Mouse (Mus musculus) embryonic fibroblast, embryonic 13.5 days (primary cell): Measurements from ENCODE around the gene Tcp10b. TPM values are rescaled to one million over a fixed set of nuclear protein-coding genes. Genes with fewer than 3 reads are reported as not detected.
"Not testable (repeated sequence)": the region's sequence is repeated elsewhere in the genome, so short reads cannot be mapped to it uniquely, and the experiment has no call there.

Experiments used
- H3K27ac ChIP-seq: 2 replicates; pipeline ENCODE4 v1.5.1; 2012; ENCODE audit warnings: low read length, control low read depth, inconsistent platforms; ENCODE audit not compliant: insufficient read depth
- H3K4me1 ChIP-seq: 2 replicates; pipeline ENCODE4 v1.6.1; 2011; ENCODE audit warnings: low read length; ENCODE audit not compliant: control insufficient read depth, insufficient read depth
- H3K4me3 ChIP-seq: 2 replicates; pipeline ENCODE4 v1.5.1; 2011; ENCODE audit warnings: mild to moderate bottlenecking, control low read depth, low read length; ENCODE audit not compliant: insufficient read depth
- polyA plus RNA-seq: library from polyadenylated mRNA; stranded (reverse); fragments of >200 nt; gene quantifications from 2 replicates; pipeline ENCODE4 v1.2.4, GENCODE M21; 2011; ENCODE audit warnings: low read depth; ENCODE audit not compliant: missing spikeins, insufficient read length

The Tcp10b gene
- polyA plus RNA-seq, 1 experiment = not detected

DNA sequence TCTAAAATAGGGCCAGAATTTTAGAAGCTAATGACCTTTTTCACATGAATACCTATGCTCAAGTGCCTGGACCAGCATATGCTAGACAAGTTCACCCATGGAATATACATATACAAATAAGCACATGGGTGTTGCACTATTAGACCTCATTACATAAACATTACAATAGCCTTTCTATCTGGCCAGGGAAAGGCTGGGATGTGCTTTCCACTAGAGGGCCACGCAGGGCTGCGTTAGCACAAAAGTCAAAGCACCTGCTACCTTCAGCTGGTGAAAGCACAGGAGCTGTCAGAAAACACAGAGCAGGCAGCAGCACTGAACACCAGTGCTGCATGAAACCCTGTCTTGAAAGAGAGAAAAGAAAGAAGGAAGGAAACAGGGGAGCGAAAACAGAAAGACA lies 63.3 kb downstream of the Tcp10b start:
- H3K4me1 ChIP-seq, H3K27ac ChIP-seq, H3K4me3 ChIP-seq: not testable (repeated sequence)

DNA sequence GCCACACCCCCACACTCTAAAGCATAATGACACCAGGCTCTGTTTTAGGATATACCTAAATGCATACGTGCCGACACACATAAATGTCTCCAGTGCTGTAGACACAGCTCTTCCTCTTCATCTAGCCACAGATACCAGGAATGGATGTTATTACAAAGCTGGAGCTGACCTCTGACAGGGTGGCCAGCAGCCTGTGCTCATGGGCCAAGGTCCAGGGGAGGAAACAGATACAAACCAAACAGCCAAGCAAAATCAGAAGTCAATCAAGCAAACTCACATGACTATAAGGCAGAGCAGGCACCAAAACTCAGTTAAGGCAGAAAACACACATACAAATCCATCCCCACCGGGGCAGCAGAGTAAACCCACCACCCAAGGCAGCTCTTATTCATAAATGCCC lies 68.4 kb downstream of the Tcp10b start:
- H3K4me1 ChIP-seq, H3K4me3 ChIP-seq, H3K27ac ChIP-seq: not testable (repeated sequence)

DNA sequence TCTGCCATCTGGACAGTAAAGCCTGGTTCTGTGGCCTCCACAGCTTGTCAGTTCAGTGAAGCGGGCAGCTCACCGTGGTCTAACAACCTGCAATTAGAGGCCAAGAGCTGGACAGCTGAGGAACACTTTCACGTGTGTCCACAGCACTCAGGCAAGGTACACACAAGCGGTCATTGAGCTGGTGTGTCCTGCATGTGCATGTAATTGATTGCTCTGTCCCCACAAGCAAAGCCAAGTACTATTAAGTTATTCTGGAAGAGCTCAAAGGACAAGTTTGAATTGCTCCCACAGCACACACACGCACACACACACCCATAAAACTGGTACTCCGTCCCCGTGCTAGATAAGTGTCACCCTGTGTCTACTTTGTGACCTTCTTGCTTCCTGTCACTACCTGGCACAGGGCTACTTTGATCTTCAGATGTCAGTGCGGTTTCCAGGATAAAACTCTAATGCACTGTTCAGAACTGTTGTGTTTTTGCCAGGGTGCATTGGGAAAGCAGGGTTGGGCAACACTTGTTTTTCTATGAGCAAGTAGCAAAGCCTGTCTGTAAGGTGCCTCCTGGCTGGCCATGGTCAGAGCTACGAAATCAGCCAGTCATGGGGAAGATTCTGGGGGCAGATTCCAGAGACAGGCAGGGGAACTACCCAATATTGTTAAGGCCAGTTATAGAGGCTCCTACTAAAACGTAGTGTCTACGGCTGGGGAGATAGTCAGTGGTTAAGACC lies 69.0 kb downstream of the Tcp10b start:
- H3K27ac ChIP-seq, H3K4me1 ChIP-seq, H3K4me3 ChIP-seq: not testable (repeated sequence)

DNA sequence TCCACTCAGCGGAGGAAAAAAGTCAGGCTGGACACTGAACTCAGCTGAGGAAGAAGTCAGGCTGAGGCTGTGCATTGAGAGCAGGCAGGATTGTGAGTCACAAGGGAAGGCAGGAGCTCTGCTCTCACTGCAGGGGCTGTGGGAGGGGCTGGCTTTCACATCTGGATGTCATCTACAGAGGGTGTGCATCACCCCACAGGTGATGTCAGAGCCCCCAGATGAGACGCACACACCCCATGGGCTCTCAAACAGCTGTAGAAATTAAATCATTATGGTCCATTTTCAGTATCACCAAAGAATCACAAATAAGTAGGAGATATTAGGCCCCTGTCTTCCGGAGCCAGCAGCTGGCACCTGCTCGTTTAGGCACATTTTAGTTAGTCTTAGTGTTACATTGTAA lies 70.8 kb downstream of the Tcp10b start, which contains the start of gene Unc93a:
TSS of gene Unc93a (minus strand) at position 101 of the 400 bp plus-strand sequence.
- not testable (repeated sequence) for H3K4me3 ChIP-seq, H3K4me1 ChIP-seq, H3K27ac ChIP-seq

Other genes starting within 250 kb of the Tcp10b start
- gene Mas1, start 193.0 kb upstream of the Tcp10b start, polyA plus RNA-seq = not detected in 2 replicates
- gene Mrgprh, start 185.1 kb upstream of the Tcp10b start, polyA plus RNA-seq = not detected in 2 replicates
- 2.5 and 2.7 TPM in 2 replicates for gene Pnldc1, start 150.9 kb upstream of the Tcp10b start, polyA plus RNA-seq
- gene Tcp1, start 145.4 kb upstream of the Tcp10b start, polyA plus RNA-seq = 370 and 388 TPM in 2 replicates
- 36.1 and 37.7 TPM in 2 replicates for gene Mrpl18, start 144.8 kb upstream of the Tcp10b start, polyA plus RNA-seq
- 0.61 TPM in 1 of 2 replicates, not detected in the other for gene Acat3, start 120.5 kb upstream of the Tcp10b start, polyA plus RNA-seq
- 46.5 and 46.7 TPM in 2 replicates for gene Acat2, start 100.4 kb upstream of the Tcp10b start, polyA plus RNA-seq
- 113 and 135 TPM in 2 replicates for gene Wtap, start 66.9 kb upstream of the Tcp10b start, polyA plus RNA-seq
- 52.9 and 53.8 TPM in 2 replicates for gene Sod2, start 54.3 kb upstream of the Tcp10b start, polyA plus RNA-seq
- gene Gpr31b, start 8.8 kb upstream of the Tcp10b start, polyA plus RNA-seq = not detected in 2 replicates
- gene Unc93a, start 70.7 kb downstream of the Tcp10b start, polyA plus RNA-seq = not detected in 2 replicates
- not detected in 2 replicates for gene Smok2a, start 160.1 kb downstream of the Tcp10b start, polyA plus RNA-seq
- not detected in 2 replicates for gene Smok2b, start 169.2 kb downstream of the Tcp10b start, polyA plus RNA-seq